Mouse (Mus musculus): ENCODE data around the gene Kti12.

DNA sequence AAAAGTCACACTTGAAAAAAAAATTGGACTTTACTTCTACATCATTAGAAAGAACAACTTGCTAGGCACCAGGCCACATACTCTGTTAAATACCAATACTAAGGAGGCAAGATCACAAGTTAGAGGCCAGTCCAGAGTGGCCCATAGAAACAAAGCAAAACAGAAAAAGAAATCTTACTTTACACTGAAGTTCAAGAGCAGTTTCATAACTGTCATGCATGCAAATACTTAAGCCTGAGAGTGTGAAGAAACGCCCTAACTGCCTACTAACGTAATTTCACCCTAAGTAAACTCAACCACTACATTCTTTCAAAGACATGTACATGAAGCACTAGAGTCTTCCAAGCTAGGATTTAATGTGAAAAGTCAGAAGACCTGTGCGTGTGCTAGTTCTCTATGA is 21.9 kb upstream of the Kti12 start:
- TF ChIP-seq CTCF (IDR thresholded peaks at IDR 0.05; ENCODE audit: extremely low read depth, insufficient read depth, low read length): no peak
- no peak for TF ChIP-seq POLR2A (IDR thresholded peaks at IDR 0.05; ENCODE audit: extremely low read depth, insufficient read depth, low read length)
